Mouse (Mus musculus) spleen, adult 2 months (tissue): ENCODE measurements around the gene Elmsan1. TPM values are rescaled to one million over a fixed set of nuclear protein-coding genes. Genes with fewer than 3 reads are reported as not detected.

Experiments
- DNase-seq, 2 experiments: peaks; one replicate each; pipeline versions ENCODE4 v3.0.0 to v3.0.0-alpha.2; 2012 to 2021; ENCODE audit warnings: low spot score in 2 of 2, low read depth in 1 of 2
- H3K27ac ChIP-seq: fragments of 200-500 bp; 2 replicates; pipeline ENCODE4 v1.5.1; 2012; ENCODE audit warnings: low read length, inconsistent platforms; ENCODE audit not compliant: insufficient read depth
- H3K27me3 ChIP-seq: fragments of 200-500 bp; 2 replicates; pipeline ENCODE4 v1.6.1; 2012; ENCODE audit warnings: mild to moderate bottlenecking, moderate library complexity, low read length, inconsistent platforms; ENCODE audit not compliant: control insufficient read depth, insufficient read depth
- H3K36me3 ChIP-seq: fragments of 200-500 bp; 2 replicates; pipeline ENCODE4 v1.6.1; 2012; ENCODE audit warnings: mild to moderate bottlenecking, low read length, inconsistent platforms; ENCODE audit not compliant: control insufficient read depth, insufficient read depth
- H3K4me1 ChIP-seq: fragments of 200-500 bp; 2 replicates; pipeline ENCODE4 v1.6.1; 2011; ENCODE audit warnings: inconsistent platforms; ENCODE audit not compliant: control insufficient read depth, insufficient read depth, insufficient read length
- H3K4me3 ChIP-seq: fragments of 200-500 bp; 2 replicates; pipeline ENCODE4 v1.5.1; 2011; ENCODE audit warnings: mild to moderate bottlenecking, inconsistent platforms; ENCODE audit not compliant: insufficient read depth, insufficient read length; ENCODE audit errors: extremely low read depth
- CTCF ChIP-seq: fragments of 200-500 bp; IDR thresholded peaks from 2 replicates; pipeline ENCODE4 v1.5.1; 2011; ENCODE audit warnings: mild to moderate bottlenecking, inconsistent platforms; ENCODE audit not compliant: insufficient read depth, insufficient read length, insufficient replicate concordance; ENCODE audit errors: extremely low read depth
- POLR2A ChIP-seq: fragments of 200-500 bp; IDR thresholded peaks from 2 replicates; pipeline ENCODE4 v1.6.1; 2011; ENCODE audit warnings: low read depth, low read length, inconsistent platforms
- WGBS: fragments of 180-500 bp; shearing (Covaris S2); methylation state at CpG from one replicate; pipeline ENCODE4 v1.1.7; 2018; 5-methylcytosine and 5-hydroxymethylcytosine counted together
- polyA plus RNA-seq: library from polyadenylated mRNA; depleted of rRNA; stranded (reverse); fragments of >200 nt; gene quantifications from 2 replicates; pipeline ENCODE4 v1.2.3, GENCODE M21; 2012

Elmsan1 gene
- polyA plus RNA-seq, 1 experiment: 30.6 TPM

GRCm38 (mm10) chr12:84125892-84126291 lies 92.8 kb downstream of the Elmsan1 start:
- Histone ChIP-seq H3K27ac (no peak overlapping the region), H3K4me3 (no peak overlapping the region), H3K36me3 (no peaks in the 10 kb centered on the region), H3K4me1 (no peaks in the 10 kb centered on the region; the same call in 1 of the 2 replicates), H3K27me3 (no peaks in the 10 kb centered on the region)
- DNase-seq: no peak
- 92% methylated on average over 12 of the region's 12 CpGs for WGBS
- TF ChIP-seq CTCF (no peak), POLR2A (no peak)

GRCm38 (mm10) chr12:84119584-84119983 lies 99.1 kb downstream of the Elmsan1 start:
- Histone ChIP-seq H3K27ac (no peak overlapping the region), H3K27me3 (no peaks in the 10 kb centered on the region), H3K4me3 (no peak overlapping the region), H3K36me3 (no peaks in the 10 kb centered on the region), H3K4me1 (peaks cover under 1% of the 10 kb centered on the region; the same call in 1 of the 2 replicates)
- 86% methylated on average over 5 of the region's 5 CpGs for WGBS
- no peak for DNase-seq
- TF ChIP-seq CTCF: no peak
- no peak for TF ChIP-seq POLR2A

- no peak for TF ChIP-seq POLR2A
- no peak for TF ChIP-seq CTCF
- H3K36me3 ChIP-seq: no peaks in the 10 kb centered on the region
- peak within 1 kb of the TSS; percentile 68 for H3K4me3 ChIP-seq
- no peak within 1 kb of the TSS for H3K27ac ChIP-seq
- 5% methylated on average over 35 of the region's 35 CpGs for WGBS
- DNase-seq: peak; percentile 49 to 69
- H3K27me3 ChIP-seq: no peaks in the 10 kb centered on the region
- peaks cover 3% of the 10 kb centered on the region; the same call in 1 of the 2 replicates for H3K4me1 ChIP-seq
Observed at GRCm38 (mm10) chr12:84114153-84114994, 104.3 kb downstream of the Elmsan1 start, which contains the start of gene Dnal1. Gene Dnal1 (plus strand): TSS chr12:84114366.

GRCm38 (mm10) chr12:84113676-84114075 lies 105.0 kb downstream of the Elmsan1 start:
- DNase-seq: no peak
- no peaks in the 10 kb centered on the region for H3K36me3 ChIP-seq
- no peaks in the 10 kb centered on the region for H3K27me3 ChIP-seq
- H3K4me1 ChIP-seq: peaks cover 3% of the 10 kb centered on the region; the same call in 1 of the 2 replicates
- no peak for TF ChIP-seq CTCF
- no peak for TF ChIP-seq POLR2A
- H3K4me3 ChIP-seq: no peak overlapping the region; the same call in 1 of the 2 replicates
- WGBS: 33% methylated on average over 6 of the region's 6 CpGs
- H3K27ac ChIP-seq: no peak overlapping the region

- H3K4me3 ChIP-seq: no peak overlapping the region
- no peak for DNase-seq
- no peaks in the 10 kb centered on the region for H3K27me3 ChIP-seq
- peaks cover 3% of the 10 kb centered on the region; the same call in 1 of the 2 replicates for H3K4me1 ChIP-seq
- TF ChIP-seq POLR2A (no peak), CTCF (no peak)
- no peak overlapping the region for H3K27ac ChIP-seq
- WGBS: 66% methylated on average over 4 of the region's 4 CpGs
- no peaks in the 10 kb centered on the region for H3K36me3 ChIP-seq
Observed at GRCm38 (mm10) chr12:84110814-84111213, 107.9 kb downstream of the Elmsan1 start.

GRCm38 (mm10) chr12:84109924-84110323 lies 108.8 kb downstream of the Elmsan1 start:
- 88% methylated on average over 1 of the region's 1 CpGs for WGBS
- TF ChIP-seq CTCF: no peak
- TF ChIP-seq POLR2A: no peak
- Histone ChIP-seq H3K4me3 (no peak overlapping the region), H3K4me1 (peaks cover 3% of the 10 kb centered on the region; the same call in 1 of the 2 replicates), H3K36me3 (no peaks in the 10 kb centered on the region), H3K27me3 (no peaks in the 10 kb centered on the region), H3K27ac (no peak overlapping the region)
- no peak for DNase-seq

GRCm38 (mm10) chr12:84107692-84108091 lies 111.0 kb downstream of the Elmsan1 start:
- H3K27me3 ChIP-seq: no peaks in the 10 kb centered on the region
- no peak for TF ChIP-seq POLR2A
- H3K27ac ChIP-seq: no peak overlapping the region
- H3K36me3 ChIP-seq: no peaks in the 10 kb centered on the region
- H3K4me3 ChIP-seq: no peak overlapping the region
- no peaks in the 10 kb centered on the region for H3K4me1 ChIP-seq
- 21% methylated on average over 1 of the region's 1 CpGs for WGBS
- no peak for DNase-seq
